Mouse (Mus musculus): Measurements from ENCODE around the gene Rab5c. TPM values are rescaled to one million over a fixed set of nuclear protein-coding genes. Genes with fewer than 3 reads are reported as not detected.

Gene Rab5c
- polyA plus RNA-seq, 1 experiment from 2014 or later: 37.2 TPM

- 59% methylated on average over 7 of the region's 7 CpGs for WGBS
- no peak overlapping the region for H3K4me3 ChIP-seq
- no peaks in the 10 kb centered on the region for H3K9me3 ChIP-seq
- H3K4me1 ChIP-seq (replicated peaks): peaks cover 14% of the 10 kb centered on the region
- DNase-seq (ENCODE audit: low spot score): no peak
- H3K27me3 ChIP-seq (ENCODE audit: insufficient read depth, poor library complexity, severe bottlenecking): peaks cover 27% of the 10 kb centered on the region
- H3K27ac ChIP-seq: no peak overlapping the region
- no peaks in the 10 kb centered on the region for H3K36me3 ChIP-seq
These were observed 60.2 kb downstream of the Rab5c start for GRCm38 (mm10) chr11:100677810-100678209.

- peaks cover 17% of the 10 kb centered on the region for H3K4me1 ChIP-seq (replicated peaks)
- H3K36me3 ChIP-seq: no peaks in the 10 kb centered on the region
- peak; percentile 36 for DNase-seq (ENCODE audit: low spot score)
- peak overlapping the region; percentile 36 for H3K4me3 ChIP-seq
- H3K27me3 ChIP-seq (ENCODE audit: insufficient read depth, poor library complexity, severe bottlenecking): peaks cover 41% of the 10 kb centered on the region
- no peaks in the 10 kb centered on the region for H3K9me3 ChIP-seq
- H3K27ac ChIP-seq: peak overlapping the region; percentile 73
- under 1% methylated on average over 23 of the region's 23 CpGs for WGBS
These were observed 64.8 kb downstream of the Rab5c start for GRCm38 (mm10) chr11:100673169-100673568.

- Histone ChIP-seq H3K4me1 (replicated peaks) (peaks cover 13% of the 10 kb centered on the region), H3K4me3 (no peak overlapping the region), H3K9me3 (no peaks in the 10 kb centered on the region), H3K36me3 (no peaks in the 10 kb centered on the region), H3K27me3 (ENCODE audit: insufficient read depth, poor library complexity, severe bottlenecking) (peaks cover 38% of the 10 kb centered on the region), H3K27ac (no peak overlapping the region)
- DNase-seq (ENCODE audit: low spot score): no peak
- WGBS: 86% methylated on average over 2 of the region's 2 CpGs
These were observed 66.1 kb downstream of the Rab5c start for GRCm38 (mm10) chr11:100671956-100672355.

- DNase-seq (ENCODE audit: low spot score): no peak
- no peaks in the 10 kb centered on the region for H3K36me3 ChIP-seq
- 85% methylated on average over 1 of the region's 1 CpGs for WGBS
- no peak overlapping the region for H3K27ac ChIP-seq
- peaks cover 13% of the 10 kb centered on the region for H3K4me1 ChIP-seq (replicated peaks)
- no peaks in the 10 kb centered on the region for H3K9me3 ChIP-seq
- no peak overlapping the region for H3K4me3 ChIP-seq
- H3K27me3 ChIP-seq (ENCODE audit: insufficient read depth, poor library complexity, severe bottlenecking): peaks cover 38% of the 10 kb centered on the region
These were observed 67.0 kb downstream of the Rab5c start for GRCm38 (mm10) chr11:100671049-100671448.

Other genes with a start within 250 kb of the Rab5c start
- 356 and 388 TPM in 2 replicates for gene Acly, start 210.2 kb downstream of the Rab5c start, polyA plus RNA-seq (2016; fragmentation: Nextera tagmentation; extraction: Ambion mirVana)
- gene Ttc25, start 192.6 kb downstream of the Rab5c start, polyA plus RNA-seq (2016; fragmentation: Nextera tagmentation; extraction: Ambion mirVana): 3.2 and 3.3 TPM in 2 replicates
- gene Cnp, start 163.3 kb downstream of the Rab5c start, polyA plus RNA-seq (2016; fragmentation: Nextera tagmentation; extraction: Ambion mirVana): 22.7 and 27.3 TPM in 2 replicates
- gene Nkiras2, start 119.0 kb downstream of the Rab5c start, polyA plus RNA-seq (2016; fragmentation: Nextera tagmentation; extraction: Ambion mirVana): 95.9 and 119 TPM in 2 replicates
- gene Dnajc7, start 118.0 kb downstream of the Rab5c start, polyA plus RNA-seq (2016; fragmentation: Nextera tagmentation; extraction: Ambion mirVana): 219 and 260 TPM in 2 replicates
- gene Zfp385c, start 45.8 kb downstream of the Rab5c start, polyA plus RNA-seq (2016; fragmentation: Nextera tagmentation; extraction: Ambion mirVana): 0.26 and 0.68 TPM in 2 replicates
- 1.9 and 2.9 TPM in 2 replicates for gene Dhx58, start 33.9 kb downstream of the Rab5c start, polyA plus RNA-seq (2016; fragmentation: Nextera tagmentation; extraction: Ambion mirVana)
- gene Kat2a, start 25.8 kb downstream of the Rab5c start, polyA plus RNA-seq (2016; fragmentation: Nextera tagmentation; extraction: Ambion mirVana): 70.8 and 71.3 TPM in 2 replicates
- gene Hspb9, start 24.4 kb downstream of the Rab5c start, polyA plus RNA-seq (2016; fragmentation: Nextera tagmentation; extraction: Ambion mirVana): 0.25 and 0.35 TPM in 2 replicates
- gene Kcnh4, start 21.7 kb upstream of the Rab5c start, polyA plus RNA-seq (2016; fragmentation: Nextera tagmentation; extraction: Ambion mirVana): 1.5 and 4.4 TPM in 2 replicates
- not detected in 2 replicates for gene Hcrt, start 24.7 kb upstream of the Rab5c start, polyA plus RNA-seq (2016; fragmentation: Nextera tagmentation; extraction: Ambion mirVana)
- 3.9 and 4.3 TPM in 2 replicates for gene Ghdc, start 32.7 kb upstream of the Rab5c start, polyA plus RNA-seq (2016; fragmentation: Nextera tagmentation; extraction: Ambion mirVana)
- gene Stat5b, start 112.5 kb upstream of the Rab5c start, polyA plus RNA-seq (2016; fragmentation: Nextera tagmentation; extraction: Ambion mirVana): 13.6 and 14.8 TPM in 2 replicates
- 2.0 and 2.8 TPM in 2 replicates for gene Stat5a, start 121.1 kb upstream of the Rab5c start, polyA plus RNA-seq (2016; fragmentation: Nextera tagmentation; extraction: Ambion mirVana)
- 21.1 and 31.5 TPM in 2 replicates for gene Stat3, start 201.3 kb upstream of the Rab5c start, polyA plus RNA-seq (2016; fragmentation: Nextera tagmentation; extraction: Ambion mirVana)
- 18.2 and 21.4 TPM in 2 replicates for gene Cavin1, start 232.7 kb upstream of the Rab5c start, polyA plus RNA-seq (2016; fragmentation: Nextera tagmentation; extraction: Ambion mirVana)